Mouse (Mus musculus): Measurements from ENCODE around the gene Cpa4. TPM values are rescaled to one million over a fixed set of nuclear protein-coding genes. Genes with fewer than 3 reads are reported as not detected.
A peak's percentile ranks its signal among the peaks of the same experiment; 100 is the strongest.

Cpa4 gene
- polyA plus RNA-seq, 1 experiment, result 2.1 TPM

- Histone ChIP-seq H3K4me3 (ENCODE audit: insufficient read depth, low read length) (no peak overlapping the region), H3K4me1 (ENCODE audit: control insufficient read depth, insufficient read depth, low read length) (peaks cover 5% of the 10 kb centered on the region; the same call in 1 of the 2 replicates), H3K27ac (ENCODE audit: insufficient read depth, low read length) (no peak overlapping the region)
- no peak for TF ChIP-seq POLR2A (IDR thresholded peaks at IDR 0.05; ENCODE audit: low read depth, low read length)
These were observed 25.9 kb upstream of the Cpa4 start for GRCm38 (mm10) chr6:30542277-30542676.

DNA sequence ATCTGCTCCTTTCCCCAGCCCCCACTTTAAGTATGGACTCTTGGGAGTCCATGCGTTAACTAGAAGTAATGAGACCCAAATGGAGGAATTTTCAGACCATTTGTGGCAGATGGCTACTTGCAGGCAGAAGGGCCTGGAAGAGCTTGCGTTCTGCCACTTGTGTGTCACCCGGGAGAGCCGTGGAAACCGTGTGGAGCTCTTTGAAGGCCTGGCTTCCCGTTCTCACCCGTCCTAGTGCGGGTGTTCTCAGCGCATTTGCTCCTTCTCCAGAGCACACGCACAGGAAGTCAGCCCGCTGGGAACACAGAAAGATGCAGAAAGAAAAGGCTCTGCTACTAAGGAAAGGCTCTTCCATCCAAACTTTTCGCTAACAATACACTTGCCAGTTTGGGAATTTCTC is 25.1 kb upstream of the Cpa4 start:
- Histone ChIP-seq H3K4me1 (ENCODE audit: control insufficient read depth, insufficient read depth, low read length) (peaks cover 5% of the 10 kb centered on the region; the same call in 1 of the 2 replicates), H3K27ac (ENCODE audit: insufficient read depth, low read length) (no peak overlapping the region), H3K4me3 (ENCODE audit: insufficient read depth, low read length) (no peak overlapping the region)
- TF ChIP-seq CTCF (IDR thresholded peaks at IDR 0.05; ENCODE audit: borderline replicate concordance, insufficient read depth, low read length) (no peak), POLR2A (IDR thresholded peaks at IDR 0.05; ENCODE audit: low read depth, low read length) (no peak)

DNA sequence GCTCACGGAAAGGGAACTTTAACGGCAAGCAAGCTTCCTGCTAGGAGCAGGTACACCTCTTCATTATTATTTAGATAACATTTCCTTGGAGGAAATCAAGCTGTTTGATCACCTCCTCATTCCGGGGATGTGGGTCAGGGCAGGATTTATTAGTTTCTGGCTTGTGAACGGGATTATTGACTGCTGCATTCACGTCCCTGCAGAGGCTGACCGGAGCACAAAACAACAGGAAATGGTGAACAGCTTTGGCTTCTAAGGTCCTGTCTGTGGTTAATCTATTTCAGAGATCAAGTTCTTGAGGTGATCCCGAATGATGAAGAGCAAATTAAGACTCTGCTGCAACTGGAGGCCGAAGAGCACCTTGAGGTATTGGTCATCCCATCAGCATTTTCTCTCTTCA is 24.3 kb upstream of the Cpa4 start:
- H3K27ac ChIP-seq (ENCODE audit: insufficient read depth, low read length), result no peak overlapping the region
- H3K4me1 ChIP-seq (ENCODE audit: control insufficient read depth, insufficient read depth, low read length), result peaks cover 5% of the 10 kb centered on the region; the same call in 1 of the 2 replicates
- no peak for TF ChIP-seq POLR2A (IDR thresholded peaks at IDR 0.05; ENCODE audit: low read depth, low read length)
- TF ChIP-seq CTCF (IDR thresholded peaks at IDR 0.05; ENCODE audit: borderline replicate concordance, insufficient read depth, low read length), result no peak
- no peak overlapping the region for H3K4me3 ChIP-seq (ENCODE audit: insufficient read depth, low read length)

- Histone ChIP-seq H3K4me1 (ENCODE audit: control insufficient read depth, insufficient read depth, low read length) (peaks cover 8% of the 10 kb centered on the region), H3K4me3 (ENCODE audit: insufficient read depth, low read length) (no peak overlapping the region), H3K27ac (ENCODE audit: insufficient read depth, low read length) (no peak overlapping the region)
- TF ChIP-seq CTCF (IDR thresholded peaks at IDR 0.05; ENCODE audit: borderline replicate concordance, insufficient read depth, low read length), result no peak
- no peak for TF ChIP-seq POLR2A (IDR thresholded peaks at IDR 0.05; ENCODE audit: low read depth, low read length)
These were observed 22.5 kb upstream of the Cpa4 start for GRCm38 (mm10) chr6:30545689-30546088.

DNA sequence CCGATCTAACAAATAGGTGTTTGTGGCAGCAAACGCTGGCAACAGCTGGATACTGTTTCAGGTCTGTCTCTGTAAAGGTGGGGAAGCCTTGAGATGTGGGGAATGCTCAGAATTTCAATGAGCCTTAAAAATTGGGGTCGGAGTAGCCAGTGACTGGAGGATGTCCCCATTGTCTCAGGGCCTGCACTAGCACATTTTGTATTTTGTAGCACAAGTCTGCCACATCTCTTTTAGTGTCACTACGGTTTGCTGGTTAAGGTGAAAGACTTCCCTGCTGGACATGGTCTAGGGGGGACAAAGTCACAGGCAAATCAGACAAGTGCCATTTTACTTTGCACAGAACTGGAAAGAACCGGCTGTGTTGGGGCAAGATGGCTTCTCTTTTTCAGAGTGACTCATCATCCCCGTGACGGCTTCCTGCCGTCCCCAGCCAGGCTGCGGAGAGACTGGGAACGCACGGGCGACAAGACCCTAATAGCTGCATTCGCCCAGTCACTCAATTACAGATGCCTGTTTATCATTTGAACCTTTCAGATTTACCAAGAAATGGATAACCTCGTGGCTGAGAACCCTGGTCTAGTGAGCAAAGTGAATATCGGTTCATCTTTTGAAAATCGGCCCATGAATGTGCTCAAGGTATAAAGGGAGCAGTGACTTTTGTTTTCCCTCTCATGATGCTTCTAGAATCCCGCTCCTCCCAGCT is 21.4 kb upstream of the Cpa4 start:
- no peak for TF ChIP-seq POLR2A (IDR thresholded peaks at IDR 0.05; ENCODE audit: low read depth, low read length)
- TF ChIP-seq CTCF (IDR thresholded peaks at IDR 0.05; ENCODE audit: borderline replicate concordance, insufficient read depth, low read length), result no peak
- Histone ChIP-seq H3K27ac (ENCODE audit: insufficient read depth, low read length) (peak overlapping the region; percentile 78), H3K4me1 (ENCODE audit: control insufficient read depth, insufficient read depth, low read length) (peaks cover 8% of the 10 kb centered on the region), H3K4me3 (ENCODE audit: insufficient read depth, low read length) (no peak overlapping the region; the same call in 1 of the 2 replicates)

DNA sequence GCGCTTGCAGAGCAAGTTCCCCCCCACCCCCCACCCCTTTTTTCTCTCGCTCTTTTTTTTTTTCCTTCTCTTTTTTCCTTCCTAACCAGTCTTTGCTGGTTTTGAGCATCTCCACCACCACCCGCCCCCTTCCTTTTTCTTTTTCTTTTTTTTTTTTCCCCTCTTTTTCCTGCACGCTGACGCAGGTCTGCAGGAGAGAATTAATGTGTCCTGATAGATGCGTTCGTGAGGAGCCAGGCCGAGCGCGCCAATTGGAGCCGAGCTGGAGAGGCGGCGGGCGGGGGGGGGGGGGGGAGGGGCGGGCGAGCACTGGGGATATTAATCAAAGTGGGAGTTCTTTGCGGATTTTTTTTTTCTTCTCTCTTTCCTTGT is 20.9 kb upstream of the Cpa4 start:
- TF ChIP-seq POLR2A (IDR thresholded peaks at IDR 0.05; ENCODE audit: low read depth, low read length), result no peak
- no peak for TF ChIP-seq CTCF (IDR thresholded peaks at IDR 0.05; ENCODE audit: borderline replicate concordance, insufficient read depth, low read length)
- Histone ChIP-seq H3K4me1 (ENCODE audit: control insufficient read depth, insufficient read depth, low read length) (peaks cover 8% of the 10 kb centered on the region), H3K4me3 (ENCODE audit: insufficient read depth, low read length) (no peak overlapping the region), H3K27ac (ENCODE audit: insufficient read depth, low read length) (peak overlapping the region; percentile 78)

DNA sequence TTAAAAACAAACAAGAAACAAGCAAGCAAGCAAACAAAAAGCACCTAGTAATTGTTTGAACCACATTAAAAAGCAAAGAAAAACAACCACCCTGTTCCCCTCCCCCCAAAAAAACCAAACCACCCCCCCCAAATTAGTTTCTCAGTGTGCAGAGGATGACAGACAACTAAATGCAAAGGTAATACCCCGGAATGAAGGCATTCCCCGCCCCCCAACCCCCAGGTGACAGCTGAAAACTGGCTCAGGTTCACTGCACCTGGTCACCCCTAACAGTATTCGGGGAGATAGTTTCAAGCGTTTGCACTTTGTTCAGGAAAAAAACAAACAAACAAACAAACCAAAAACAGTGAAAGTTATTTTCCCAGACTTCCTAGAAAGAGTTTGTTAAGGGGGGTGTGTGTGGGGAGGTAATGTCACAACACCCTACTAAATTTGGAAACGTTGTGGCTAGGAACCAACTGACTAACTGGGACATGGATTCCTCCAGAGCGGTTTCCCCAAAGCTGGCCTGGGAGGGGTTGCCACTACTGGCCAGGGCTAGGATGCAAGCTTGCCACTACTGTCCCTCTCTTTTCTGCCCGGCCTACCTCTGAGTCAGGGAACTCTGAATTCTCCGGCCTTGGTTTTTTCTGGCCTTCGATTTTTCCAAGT is 20.4 kb upstream of the Cpa4 start:
- no peak overlapping the region for H3K4me3 ChIP-seq (ENCODE audit: insufficient read depth, low read length)
- H3K27ac ChIP-seq (ENCODE audit: insufficient read depth, low read length), result peak overlapping the region; percentile 51
- no peak for TF ChIP-seq POLR2A (IDR thresholded peaks at IDR 0.05; ENCODE audit: low read depth, low read length)
- TF ChIP-seq CTCF (IDR thresholded peaks at IDR 0.05; ENCODE audit: borderline replicate concordance, insufficient read depth, low read length), result no peak
- peaks cover 8% of the 10 kb centered on the region for H3K4me1 ChIP-seq (ENCODE audit: control insufficient read depth, insufficient read depth, low read length)

DNA sequence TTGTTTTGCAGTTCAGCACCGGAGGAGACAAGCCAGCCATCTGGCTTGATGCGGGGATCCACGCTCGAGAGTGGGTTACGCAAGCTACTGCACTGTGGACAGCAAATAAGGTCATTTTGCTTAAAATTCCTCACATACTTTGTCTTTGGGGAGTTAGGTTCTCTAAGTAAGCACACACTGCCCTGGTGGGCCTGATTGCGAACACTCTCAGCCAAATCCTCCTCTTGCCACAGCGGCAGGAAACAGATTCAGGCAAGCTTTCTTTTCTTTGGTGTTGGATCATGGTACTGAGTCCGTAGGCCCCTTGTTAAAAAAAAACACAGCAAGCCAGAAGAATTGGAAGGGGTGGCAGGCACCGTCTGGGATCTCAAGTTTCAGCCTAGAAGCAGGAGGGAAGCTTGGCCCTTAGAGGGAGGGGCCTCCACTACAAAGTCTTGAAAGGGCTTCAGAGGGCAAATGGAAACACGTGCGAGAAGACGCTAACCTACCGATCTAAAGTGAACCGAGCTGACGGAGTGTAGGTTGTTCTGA is 18.9 kb upstream of the Cpa4 start:
- Histone ChIP-seq H3K4me1 (ENCODE audit: control insufficient read depth, insufficient read depth, low read length) (peaks cover 11% of the 10 kb centered on the region), H3K4me3 (ENCODE audit: insufficient read depth, low read length) (no peak overlapping the region), H3K27ac (ENCODE audit: insufficient read depth, low read length) (peak overlapping the region; percentile 84)
- TF ChIP-seq CTCF (IDR thresholded peaks at IDR 0.05; ENCODE audit: borderline replicate concordance, insufficient read depth, low read length), result no peak
- no peak for TF ChIP-seq POLR2A (IDR thresholded peaks at IDR 0.05; ENCODE audit: low read depth, low read length)

- Histone ChIP-seq H3K27ac (ENCODE audit: insufficient read depth, low read length) (peak overlapping the region; percentile 30; the same call in 1 of the 2 replicates), H3K4me1 (ENCODE audit: control insufficient read depth, insufficient read depth, low read length) (peaks cover 12% of the 10 kb centered on the region), H3K4me3 (ENCODE audit: insufficient read depth, low read length) (no peak overlapping the region)
- TF ChIP-seq CTCF (IDR thresholded peaks at IDR 0.05; ENCODE audit: borderline replicate concordance, insufficient read depth, low read length), result no peak
- TF ChIP-seq POLR2A (IDR thresholded peaks at IDR 0.05; ENCODE audit: low read depth, low read length), result no peak
These were observed 17.5 kb upstream of the Cpa4 start for GRCm38 (mm10) chr6:30550496-30551192.

DNA sequence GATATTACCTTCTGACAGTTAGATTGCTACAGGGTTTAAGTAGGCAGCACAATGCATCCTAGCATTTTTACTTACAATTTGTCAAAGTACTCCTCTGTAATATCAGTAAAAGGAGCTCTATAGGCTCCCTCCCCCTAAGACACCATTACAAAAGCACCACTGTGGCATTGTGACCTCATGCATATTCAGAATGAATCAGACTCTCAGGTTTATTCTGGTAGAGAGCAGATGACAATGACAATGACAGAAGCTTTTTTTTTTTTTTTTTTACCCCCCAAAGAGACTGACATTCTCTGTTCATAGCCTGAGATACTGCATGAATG is 17.0 kb upstream of the Cpa4 start:
- H3K4me1 ChIP-seq (ENCODE audit: control insufficient read depth, insufficient read depth, low read length), result peaks cover 13% of the 10 kb centered on the region
- TF ChIP-seq POLR2A (IDR thresholded peaks at IDR 0.05; ENCODE audit: low read depth, low read length) (no peak), CTCF (IDR thresholded peaks at IDR 0.05; ENCODE audit: borderline replicate concordance, insufficient read depth, low read length) (no peak)
- H3K27ac ChIP-seq (ENCODE audit: insufficient read depth, low read length), result 0 out of 2 replicates have a peak overlapping the region, but pooled peaks have one; percentile 30
- H3K4me3 ChIP-seq (ENCODE audit: insufficient read depth, low read length), result no peak overlapping the region

All from embryonic fibroblast, embryonic 13.5 days (primary cell).